Comparison of ENCODE assay signal across 17 mouse cellular contexts in the genomic region with DNA sequence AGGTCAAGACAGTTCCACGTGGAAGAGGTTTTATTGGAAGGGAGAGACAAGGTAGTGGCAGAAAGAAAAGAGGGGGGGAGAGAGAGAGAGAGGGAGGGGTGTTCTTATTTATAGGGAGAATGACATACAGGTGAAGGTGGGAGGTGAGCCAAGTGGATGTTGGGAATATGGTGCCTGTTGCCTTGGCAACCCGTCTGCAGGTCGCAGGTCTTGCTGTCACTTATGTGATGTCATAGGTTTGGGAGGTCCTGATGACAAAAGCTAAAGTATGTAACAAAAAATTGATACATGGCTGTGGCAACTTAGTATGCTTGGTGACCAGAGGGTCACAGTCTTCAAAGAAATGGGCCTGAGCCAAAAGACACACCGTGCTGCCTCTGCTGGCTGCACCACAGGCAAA. TPM values are rescaled to one million over a fixed set of nuclear protein-coding genes. Genes with fewer than 3 reads are reported as not detected.
DNase-seq lines count a peak whose midpoint lies in the region; ATAC-seq lines count a peak whose summit lies in the region.
"Had no signal": no experiment of that assay in that cellular context is flagged by ENCODE, and none has a peak within 500 bp of the region (broad histone marks: within the 10 kb centered on the region; RNA-seq: fewer than 3 reads in every experiment).

No protein-coding gene starts in this region.

- 0 out of 2 replicates have a peak, but pooled peaks have one; percentile 1 for ATAC-seq in forebrain, embryonic 13.5 days
- ATAC-seq in hindbrain, embryonic 15.5 days (ENCODE audit: low FRiP score, low read depth), result no peak
- ATAC-seq in neural tube, embryonic 13.5 days (ENCODE audit: low read depth), result peak; percentile 21; the same call in 1 of the 2 replicates
- ATAC-seq: liver, embryonic 12.5 days; Patski had no signal

- 0 out of 2 replicates have a peak, but pooled peaks cover 4% of the 10 kb centered on the region for H3K36me3 ChIP-seq in forebrain, embryonic 13.5 days (ENCODE audit: poor library complexity, severe bottlenecking)
- no peaks in the 10 kb centered on the region for H3K36me3 ChIP-seq in hindbrain, embryonic 15.5 days
- no peaks in the 10 kb centered on the region for H3K36me3 ChIP-seq in neural tube, embryonic 13.5 days
- H3K36me3 ChIP-seq: lung, embryonic 15.5 days; stomach, embryonic 15.5 days had no signal

- H3K4me2 ChIP-seq in forebrain, embryonic 13.5 days, result peak overlapping the region; percentile 20
- no peak overlapping the region for H3K4me2 ChIP-seq in hindbrain, embryonic 15.5 days
- no peak overlapping the region for H3K4me2 ChIP-seq in neural tube, embryonic 13.5 days
- H3K4me2 ChIP-seq: heart, embryonic 13.5 days; liver, embryonic 12.5 days; lung, embryonic 15.5 days; stomach, embryonic 15.5 days had no signal

- no peak overlapping the region for H3K9ac ChIP-seq in forebrain, embryonic 13.5 days
- H3K9ac ChIP-seq in hindbrain, embryonic 15.5 days, result no peak overlapping the region
- H3K9ac ChIP-seq in neural tube, embryonic 13.5 days, result no peak overlapping the region
- H3K9ac ChIP-seq: heart, embryonic 13.5 days; liver, embryonic 12.5 days; lung, embryonic 15.5 days; stomach, embryonic 15.5 days had no signal

- peaks cover 40% of the 10 kb centered on the region for H3K4me1 ChIP-seq in forebrain, embryonic 13.5 days
- peaks cover 33% of the 10 kb centered on the region for H3K4me1 ChIP-seq in hindbrain, embryonic 15.5 days (replicated peaks)
- peaks cover 40% of the 10 kb centered on the region for H3K4me1 ChIP-seq in neural tube, embryonic 13.5 days (replicated peaks)

- 0 out of 2 replicates have a peak, but pooled peaks cover 5% of the 10 kb centered on the region for H3K9me3 ChIP-seq in forebrain, embryonic 13.5 days (replicated peaks)
- H3K9me3 ChIP-seq in hindbrain, embryonic 15.5 days, result no peaks in the 10 kb centered on the region
- H3K9me3 ChIP-seq in neural tube, embryonic 13.5 days, result no peaks in the 10 kb centered on the region
- H3K9me3 ChIP-seq: heart, embryonic 13.5 days; liver, embryonic 12.5 days; lung, embryonic 15.5 days; stomach, embryonic 15.5 days had no signal

- WGBS in forebrain, embryonic 13.5 days, result 40% methylated on average over 4 of the region's 4 CpGs
- WGBS in hindbrain, embryonic 15.5 days, result 57% methylated on average over 4 of the region's 4 CpGs
- WGBS in neural tube, embryonic 13.5 days, result 45% methylated on average over 4 of the region's 4 CpGs

- no peak overlapping the region for H3K4me3 ChIP-seq in forebrain, embryonic 13.5 days
- H3K4me3 ChIP-seq in hindbrain, embryonic 15.5 days, result no peak overlapping the region
- H3K4me3 ChIP-seq in neural tube, embryonic 13.5 days, result no peak overlapping the region
- H3K4me3 ChIP-seq: heart, embryonic 13.5 days; liver, embryonic 12.5 days; lung, embryonic 15.5 days; stomach, embryonic 15.5 days had no signal

- H3K27ac ChIP-seq in forebrain, embryonic 13.5 days, result peak overlapping the region; percentile 86
- H3K27ac ChIP-seq in hindbrain, embryonic 15.5 days (replicated peaks), result peak overlapping the region; percentile 54
- H3K27ac ChIP-seq in neural tube, embryonic 13.5 days (replicated peaks), result peak overlapping the region; percentile 90
- H3K27ac ChIP-seq: heart, embryonic 13.5 days; liver, embryonic 12.5 days; lung, embryonic 15.5 days; stomach, embryonic 15.5 days had no signal

- peak; percentile 72 for DNase-seq in heart, adult 11 months
- no peak for DNase-seq in heart, postnatal 4 days
- no peak for DNase-seq in embryo, embryonic 10 days (ENCODE audit: low spot score)
- DNase-seq in ovary, postnatal 36 days (ENCODE audit: low spot score), result no peak
- DNase-seq: cerebellum, adult 11 months; kidney, adult 18-20 months; kidney, postnatal 14 days; layer of hippocampus, adult 9-11 months; spleen, adult 18-20 months had no signal

- H3K27me3 ChIP-seq in forebrain, embryonic 13.5 days, result no peaks in the 10 kb centered on the region
- H3K27me3 ChIP-seq in hindbrain, embryonic 15.5 days, result no peaks in the 10 kb centered on the region
- no peaks in the 10 kb centered on the region for H3K27me3 ChIP-seq in neural tube, embryonic 13.5 days
- H3K27me3 ChIP-seq: heart, embryonic 13.5 days; liver, embryonic 12.5 days; lung, embryonic 15.5 days; Patski; stomach, embryonic 15.5 days had no signal

RNA-seq across cellular contexts. Expression of a gene that starts 10.1 kb away (rescaled TPM):
- 10 to 100 TPM; 62.4 to 65.1 TPM for total RNA-seq in heart, postnatal 4 days (2021)
- polyA plus RNA-seq in forebrain, embryonic 13.5 days (2015; fragmentation: Nextera tagmentation; extraction: Ambion mirVana), result 40.9 and 44.3 TPM in 2 replicates
- polyA plus RNA-seq in hindbrain, embryonic 15.5 days (2015; fragmentation: Nextera tagmentation; extraction: Ambion mirVana), result 31.0 and 31.2 TPM in 2 replicates
- 28.4 and 30.5 TPM in 2 replicates for polyA plus RNA-seq in neural tube, embryonic 13.5 days (2015; fragmentation: Nextera tagmentation; extraction: Ambion mirVana)
